Mouse (Mus musculus): ENCODE measurements around the gene Dhx16.
"Not testable (repeated sequence)": the region's sequence is repeated elsewhere in the genome, so short reads cannot be mapped to it uniquely, and the experiment has no call there.

Gene Dhx16

GRCm38 (mm10) chr17:35921710-35922109, 42.1 kb downstream of the Dhx16 start:
- no peak for DNase-seq (ENCODE audit: low read depth)

GRCm38 (mm10) chr17:35922566-35922965, 42.9 kb downstream of the Dhx16 start:
- no peak for DNase-seq (ENCODE audit: low read depth)

- DNase-seq (ENCODE audit: low read depth) = no peak
Observed at GRCm38 (mm10) chr17:35923281-35923680, 43.7 kb downstream of the Dhx16 start.

GRCm38 (mm10) chr17:35927471-35927870, 47.9 kb downstream of the Dhx16 start:
- no peak for DNase-seq (ENCODE audit: low read depth)

- DNase-seq (ENCODE audit: low read depth) = no peak
Observed at GRCm38 (mm10) chr17:35929534-35929933, 49.9 kb downstream of the Dhx16 start.

- DNase-seq (ENCODE audit: low read depth) = no peak
Observed at GRCm38 (mm10) chr17:35930627-35931026, 51.0 kb downstream of the Dhx16 start.

- DNase-seq (ENCODE audit: low read depth) = no peak
Observed at GRCm38 (mm10) chr17:35932608-35933007, 53.0 kb downstream of the Dhx16 start.

- DNase-seq (ENCODE audit: low read depth) = not testable (repeated sequence)
Observed at GRCm38 (mm10) chr17:35935763-35936162, 56.1 kb downstream of the Dhx16 start.

GRCm38 (mm10) chr17:35937700-35938348, 58.2 kb downstream of the Dhx16 start:
- peak; percentile 85 for DNase-seq (ENCODE audit: low read depth)

GRCm38 (mm10) chr17:35939108-35939507, 59.5 kb downstream of the Dhx16 start:
- no peak for DNase-seq (ENCODE audit: low read depth)

GRCm38 (mm10) chr17:35939941-35940340, 60.3 kb downstream of the Dhx16 start:
- no peak for DNase-seq (ENCODE audit: low read depth)

All from induced T-regulatory cell, adult 2 months (primary cell).